Mouse (Mus musculus): Measurements from ENCODE around the gene Ttc41.

DNA sequence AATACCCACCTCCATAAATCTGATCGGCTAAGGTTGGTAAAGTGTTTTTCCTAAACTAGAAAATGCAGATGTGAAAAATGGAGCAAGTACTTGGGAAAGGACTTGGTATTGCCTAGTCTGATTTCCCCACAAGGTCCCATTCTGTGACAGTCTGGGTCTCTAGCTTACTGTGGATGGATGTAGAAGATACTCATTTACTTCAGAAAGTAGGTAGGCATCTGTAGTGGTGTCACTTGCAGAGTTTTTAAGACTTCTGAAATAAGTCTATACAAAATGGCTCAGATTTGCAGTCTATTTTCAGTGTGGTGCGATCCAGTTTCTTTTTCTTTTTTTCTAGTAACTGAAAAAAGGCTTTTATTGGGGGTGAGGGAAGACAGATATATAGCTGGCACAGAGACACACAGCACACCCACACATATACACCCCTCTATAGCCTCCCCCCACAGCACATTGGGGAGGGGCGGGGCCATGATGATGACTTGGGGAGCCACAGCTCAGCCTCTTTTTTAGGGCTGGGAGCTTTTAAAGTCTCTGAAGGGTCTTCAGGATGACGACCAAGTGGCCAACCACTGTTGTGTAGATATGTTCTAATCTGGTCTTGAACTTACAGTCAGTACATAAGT, 59.8 kb downstream of the Ttc41 start:
- no peak for TF ChIP-seq CTCF (IDR thresholded peaks at IDR 0.05; ENCODE audit: low read depth, low read length)
- TF ChIP-seq TAL1 (conservative IDR thresholded peaks at IDR 0.05; ENCODE audit: low read depth, low read length) = no peak
